Mouse (Mus musculus): Measurements from ENCODE around the gene Rsg1. TPM values are rescaled to one million over a fixed set of nuclear protein-coding genes. Genes with fewer than 3 reads are reported as not detected.
A peak's percentile ranks its signal among the peaks of the same experiment; 100 is the strongest.

The Rsg1 gene
- polyA plus RNA-seq, 1 experiment from 2014 or later = 8.9 TPM

- H3K9ac ChIP-seq (replicated peaks) = no peak overlapping the region
- no peak overlapping the region for H3K4me3 ChIP-seq (replicated peaks)
- peak overlapping the region; percentile 95; the same call in 1 of the 2 replicates for H3K4me2 ChIP-seq
Observed at GRCm38 (mm10) chr4:141212892-141213291, 864 bp upstream of the Rsg1 start.

GRCm38 (mm10) chr4:141213342-141213741, 414 bp upstream of the Rsg1 start:
- WGBS = 26% methylated on average over 2 of the region's 2 CpGs
- H3K27me3 ChIP-seq (replicated peaks) = no peaks in the 10 kb centered on the region
- peaks cover 21% of the 10 kb centered on the region for H3K4me1 ChIP-seq
- no peaks in the 10 kb centered on the region for H3K36me3 ChIP-seq
- no peak for ATAC-seq (ENCODE audit: low FRiP score)
- H3K4me2 ChIP-seq = peak overlapping the region; percentile 95
- H3K4me3 ChIP-seq (replicated peaks) = peak overlapping the region; percentile 62
- H3K27ac ChIP-seq (replicated peaks) = peak overlapping the region; percentile 80
- H3K9ac ChIP-seq (replicated peaks) = peak overlapping the region; percentile 75
- H3K9me3 ChIP-seq (replicated peaks) = no peaks in the 10 kb centered on the region

More at GRCm38 (mm10) chr4:141212892-141213291, 864 bp upstream of the Rsg1 start:
- Histone ChIP-seq H3K36me3 (no peaks in the 10 kb centered on the region), H3K4me1 (peaks cover 21% of the 10 kb centered on the region), H3K9me3 (replicated peaks) (no peaks in the 10 kb centered on the region), H3K27ac (replicated peaks) (peak overlapping the region; percentile 80), H3K27me3 (replicated peaks) (no peaks in the 10 kb centered on the region)
- 75% methylated on average over 9 of the region's 9 CpGs for WGBS
- no peak for ATAC-seq (ENCODE audit: low FRiP score)

GRCm38 (mm10) chr4:141214337-141214851, 638 bp downstream of the Rsg1 start:
- under 1% methylated on average over 16 of the region's 16 CpGs for WGBS
- no peaks in the 10 kb centered on the region for H3K9me3 ChIP-seq (replicated peaks)
- H3K27me3 ChIP-seq (replicated peaks) = no peaks in the 10 kb centered on the region
- peak overlapping the region; percentile 62 for H3K4me3 ChIP-seq (replicated peaks)
- H3K36me3 ChIP-seq = no peaks in the 10 kb centered on the region
- peak overlapping the region; percentile 95 for H3K4me2 ChIP-seq
- ATAC-seq (ENCODE audit: low FRiP score) = peak; percentile 29
- H3K4me1 ChIP-seq = peaks cover 21% of the 10 kb centered on the region
- H3K27ac ChIP-seq (replicated peaks) = peak overlapping the region; percentile 80
- peak overlapping the region; percentile 75 for H3K9ac ChIP-seq (replicated peaks)

GRCm38 (mm10) chr4:141219583-141220213, 5.9 kb downstream of the Rsg1 start:
- H3K27ac ChIP-seq (replicated peaks) = no peak overlapping the region
- H3K4me1 ChIP-seq = peaks cover 2% of the 10 kb centered on the region
- peaks cover 4% of the 10 kb centered on the region for H3K36me3 ChIP-seq
- no peak overlapping the region for H3K9ac ChIP-seq (replicated peaks)
- WGBS = 79% methylated on average over 20 of the region's 20 CpGs
- H3K9me3 ChIP-seq (replicated peaks) = no peaks in the 10 kb centered on the region
- no peak overlapping the region for H3K4me3 ChIP-seq (replicated peaks)
- H3K27me3 ChIP-seq (replicated peaks) = no peaks in the 10 kb centered on the region
- no peak for ATAC-seq (ENCODE audit: low FRiP score)
- H3K4me2 ChIP-seq = no peak overlapping the region

GRCm38 (mm10) chr4:141221848-141222247, 8.1 kb downstream of the Rsg1 start:
- 76% methylated on average over 2 of the region's 2 CpGs for WGBS
- Histone ChIP-seq H3K4me1 (no peaks in the 10 kb centered on the region), H3K9me3 (replicated peaks) (no peaks in the 10 kb centered on the region), H3K27ac (replicated peaks) (no peak overlapping the region), H3K27me3 (replicated peaks) (no peaks in the 10 kb centered on the region), H3K4me3 (replicated peaks) (no peak overlapping the region), H3K4me2 (no peak overlapping the region), H3K9ac (replicated peaks) (no peak overlapping the region), H3K36me3 (peaks cover 4% of the 10 kb centered on the region)
- no peak for ATAC-seq (ENCODE audit: low FRiP score)

- Histone ChIP-seq H3K27ac (replicated peaks) (no peak overlapping the region), H3K36me3 (peaks cover 4% of the 10 kb centered on the region), H3K9me3 (replicated peaks) (no peaks in the 10 kb centered on the region), H3K4me3 (replicated peaks) (no peak overlapping the region), H3K9ac (replicated peaks) (no peak overlapping the region), H3K4me1 (no peaks in the 10 kb centered on the region), H3K27me3 (replicated peaks) (no peaks in the 10 kb centered on the region), H3K4me2 (no peak overlapping the region)
- no peak for ATAC-seq (ENCODE audit: low FRiP score)
- 88% methylated on average over 5 of the region's 5 CpGs for whole genome bisulfite sequencing
Observed at GRCm38 (mm10) chr4:141222752-141223151, 9.0 kb downstream of the Rsg1 start.

- peaks cover 4% of the 10 kb centered on the region; the same call in 1 of the 2 replicates for H3K27me3 ChIP-seq (replicated peaks)
- no peak for ATAC-seq (ENCODE audit: low FRiP score)
- H3K36me3 ChIP-seq = no peaks in the 10 kb centered on the region
- WGBS = 92% methylated on average over 7 of the region's 7 CpGs
- no peak overlapping the region for H3K4me2 ChIP-seq
- no peak overlapping the region for H3K4me3 ChIP-seq (replicated peaks)
- no peaks in the 10 kb centered on the region for H3K9me3 ChIP-seq (replicated peaks)
- no peaks in the 10 kb centered on the region for H3K4me1 ChIP-seq
- no peak overlapping the region for H3K9ac ChIP-seq (replicated peaks)
- no peak overlapping the region for H3K27ac ChIP-seq (replicated peaks)
Observed at GRCm38 (mm10) chr4:141228687-141229086, 14.9 kb downstream of the Rsg1 start.

- Histone ChIP-seq H3K27ac (replicated peaks) (no peak overlapping the region), H3K9ac (replicated peaks) (no peak overlapping the region), H3K36me3 (no peaks in the 10 kb centered on the region), H3K9me3 (replicated peaks) (no peaks in the 10 kb centered on the region), H3K4me1 (no peaks in the 10 kb centered on the region), H3K4me3 (replicated peaks) (no peak overlapping the region), H3K4me2 (no peak overlapping the region), H3K27me3 (replicated peaks) (peaks cover 16% of the 10 kb centered on the region)
- no peak for ATAC-seq (ENCODE audit: low FRiP score)
- WGBS = 94% methylated on average over 4 of the region's 4 CpGs
Observed at GRCm38 (mm10) chr4:141233196-141233595, 19.4 kb downstream of the Rsg1 start.

GRCm38 (mm10) chr4:141235537-141236111, 21.9 kb downstream of the Rsg1 start:
- peaks cover 20% of the 10 kb centered on the region for H3K4me1 ChIP-seq
- H3K4me3 ChIP-seq (replicated peaks) = no peak overlapping the region
- 52% methylated on average over 6 of the region's 6 CpGs for WGBS
- peaks cover 41% of the 10 kb centered on the region for H3K27me3 ChIP-seq (replicated peaks)
- H3K9ac ChIP-seq (replicated peaks) = no peak overlapping the region
- H3K27ac ChIP-seq (replicated peaks) = no peak overlapping the region
- H3K36me3 ChIP-seq = no peaks in the 10 kb centered on the region
- H3K4me2 ChIP-seq = no peak overlapping the region
- no peak for ATAC-seq (ENCODE audit: low FRiP score)
- no peaks in the 10 kb centered on the region for H3K9me3 ChIP-seq (replicated peaks)

GRCm38 (mm10) chr4:141236856-141237255, 23.1 kb downstream of the Rsg1 start:
- H3K4me2 ChIP-seq = no peak overlapping the region
- no peak overlapping the region for H3K27ac ChIP-seq (replicated peaks)
- H3K27me3 ChIP-seq (replicated peaks) = peaks cover 53% of the 10 kb centered on the region
- H3K36me3 ChIP-seq = no peaks in the 10 kb centered on the region
- H3K9me3 ChIP-seq (replicated peaks) = no peaks in the 10 kb centered on the region
- no peak for ATAC-seq (ENCODE audit: low FRiP score)
- no peak overlapping the region for H3K4me3 ChIP-seq (replicated peaks)
- H3K4me1 ChIP-seq = peaks cover 22% of the 10 kb centered on the region
- WGBS = 76% methylated on average over 3 of the region's 3 CpGs
- no peak overlapping the region for H3K9ac ChIP-seq (replicated peaks)

- H3K9me3 ChIP-seq (replicated peaks) = no peaks in the 10 kb centered on the region
- peak overlapping the region; percentile 35 for H3K4me3 ChIP-seq (replicated peaks)
- peaks cover 37% of the 10 kb centered on the region for H3K4me1 ChIP-seq
- H3K36me3 ChIP-seq = no peaks in the 10 kb centered on the region
- peaks cover 67% of the 10 kb centered on the region for H3K27me3 ChIP-seq (replicated peaks)
- no peak overlapping the region for H3K27ac ChIP-seq (replicated peaks)
- peak overlapping the region; percentile 67 for H3K4me2 ChIP-seq
- ATAC-seq (ENCODE audit: low FRiP score) = peak; percentile 18; the same call in 1 of the 2 replicates
- H3K9ac ChIP-seq (replicated peaks) = peak overlapping the region; percentile 34; the same call in 1 of the 2 replicates
- WGBS = 3% methylated on average over 20 of the region's 20 CpGs
Observed at GRCm38 (mm10) chr4:141238492-141239387, 25.0 kb downstream of the Rsg1 start.
